Mouse (Mus musculus): ENCODE measurements at regions not wholly inside any gene's neighbourhood (a gene's known extent, or its start where the extent isn't known, plus 50 kb on each side); places are given as distances from the start of the nearest gene placed in this dataset.

DNA sequence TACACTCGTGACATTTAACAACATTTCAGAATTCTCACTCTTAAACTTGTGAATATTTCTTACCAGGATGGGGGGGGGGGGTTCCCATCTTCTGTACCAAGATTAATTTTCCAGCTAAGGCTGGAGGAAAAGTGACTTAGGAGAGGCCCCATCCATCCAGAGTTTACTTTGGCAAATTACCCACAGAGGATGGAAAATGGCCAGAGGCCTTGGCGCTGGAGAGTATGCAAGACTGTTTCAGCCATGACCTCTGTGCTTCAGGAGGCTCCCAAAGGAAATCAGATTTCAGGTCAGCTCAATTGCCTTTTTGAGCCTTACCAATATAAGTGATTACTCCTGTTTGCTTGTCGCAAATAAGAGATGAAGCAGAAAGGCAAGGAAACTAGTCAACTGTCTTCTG, 143.4 kb upstream of the F930015N05Rik start:
- DNase-seq (ENCODE audit: low read depth, low spot score) = no peak

GRCm38 (mm10) chr11:64586056-64586455, 149.6 kb upstream of the F930015N05Rik start:
- DNase-seq (ENCODE audit: low read depth, low spot score) = no peak

DNA sequence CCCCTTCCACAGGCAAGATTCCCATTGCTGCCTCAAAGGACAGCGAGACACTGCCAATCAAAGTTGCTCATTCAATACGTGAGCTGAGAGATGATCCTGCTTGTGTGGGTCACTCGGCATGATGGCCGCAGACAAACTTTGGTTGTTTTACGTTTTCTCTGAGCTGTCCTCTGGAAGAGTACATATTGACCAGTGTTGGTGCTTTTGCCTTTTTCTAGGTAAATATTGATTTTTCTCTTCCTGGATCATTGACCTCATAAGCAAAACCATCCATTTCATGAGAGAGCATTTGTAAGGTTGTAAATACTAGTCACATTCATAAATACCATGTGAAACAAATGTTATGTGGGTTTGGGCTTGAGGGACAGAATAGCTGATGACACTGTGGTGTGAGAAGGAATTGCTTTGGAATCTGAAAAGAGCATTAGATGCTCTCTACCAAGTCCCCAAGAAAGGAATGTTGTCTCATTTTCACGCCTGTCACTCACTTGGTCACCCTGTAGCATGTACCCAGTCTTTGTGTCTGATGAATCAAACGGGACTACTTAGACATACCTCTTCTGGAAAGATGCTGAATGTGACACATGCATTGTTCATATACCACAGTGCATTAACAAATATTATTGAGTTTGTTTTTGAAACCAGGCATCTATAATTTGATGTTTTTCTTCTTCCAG, 150.7 kb upstream of the F930015N05Rik start:
- DNase-seq (ENCODE audit: low read depth, low spot score) = no peak

GRCm38 (mm10) chr11:64587751-64588600, 151.5 kb upstream of the F930015N05Rik start:
- DNase-seq (ENCODE audit: low read depth, low spot score) = no peak

DNA sequence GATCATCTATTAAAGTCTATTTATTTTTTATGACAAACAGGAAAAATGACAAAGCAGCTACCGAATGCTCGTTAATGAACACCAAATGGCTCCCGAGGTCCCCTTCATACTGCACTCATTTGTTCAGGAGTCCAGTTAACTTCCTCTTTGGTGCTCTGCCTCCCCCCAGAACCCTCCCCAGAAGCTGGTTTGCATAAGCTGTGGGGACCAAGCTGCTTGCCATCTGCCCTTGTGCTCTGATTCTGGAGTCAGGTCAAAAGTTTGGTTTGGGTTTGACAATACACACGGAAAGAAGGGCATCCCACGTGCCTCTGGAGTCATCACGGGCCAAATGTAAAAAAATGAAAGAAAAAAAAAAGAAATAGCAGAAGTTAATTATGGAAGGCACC, 152.1 kb upstream of the F930015N05Rik start:
- no peak for DNase-seq (ENCODE audit: low read depth, low spot score)

- DNase-seq (ENCODE audit: low read depth, low spot score) = no peak
These were observed 152.6 kb upstream of the F930015N05Rik start for GRCm38 (mm10) chr11:64589026-64589425.

- no peak for DNase-seq (ENCODE audit: low read depth, low spot score)
These were observed 153.6 kb upstream of the F930015N05Rik start for GRCm38 (mm10) chr11:64590091-64590490.

DNA sequence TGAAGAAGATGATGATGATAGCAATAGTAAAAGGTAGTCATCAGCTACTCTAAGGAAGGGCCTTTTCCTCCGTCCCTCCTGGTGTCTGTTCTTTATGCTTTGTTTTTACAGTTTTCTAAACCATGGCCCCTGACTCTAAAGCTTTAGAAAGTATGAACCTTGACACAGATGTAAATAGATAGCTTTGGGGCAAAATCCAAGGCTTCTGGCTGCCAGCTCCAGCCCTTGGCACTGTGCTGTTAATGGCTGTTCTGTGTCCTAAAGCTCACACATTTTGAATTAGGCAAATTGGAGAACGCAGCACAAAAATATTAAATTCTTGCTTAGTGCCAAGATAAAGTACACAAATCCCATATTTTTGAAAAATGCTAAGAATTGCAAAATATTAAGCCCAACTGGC, 155.8 kb upstream of the F930015N05Rik start:
- DNase-seq (ENCODE audit: low read depth, low spot score) = no peak

DNA sequence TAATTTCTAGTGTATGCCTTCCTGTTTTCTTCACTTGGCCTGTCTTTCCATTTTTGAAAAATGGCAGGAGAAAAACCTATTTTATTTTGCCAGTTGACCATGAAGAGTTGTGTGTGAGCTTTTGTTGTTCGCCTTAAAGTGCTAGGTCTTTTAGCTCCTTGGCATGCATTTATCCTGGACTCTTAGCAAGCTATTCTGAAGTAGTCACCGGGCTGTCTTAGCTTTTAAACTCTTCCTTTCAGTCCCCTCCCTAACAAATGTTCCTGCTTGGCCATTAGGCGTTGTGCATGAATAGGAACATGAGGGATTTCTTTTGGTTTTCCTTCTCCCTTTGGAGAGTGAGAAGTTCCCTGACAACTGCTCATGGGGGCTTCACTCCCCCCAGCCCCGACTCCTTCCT, 160.9 kb upstream of the F930015N05Rik start:
- no peak for DNase-seq (ENCODE audit: low read depth, low spot score)

- no peak for DNase-seq (ENCODE audit: low read depth, low spot score)
These were observed 162.7 kb upstream of the F930015N05Rik start for GRCm38 (mm10) chr11:64599178-64599577.

DNA sequence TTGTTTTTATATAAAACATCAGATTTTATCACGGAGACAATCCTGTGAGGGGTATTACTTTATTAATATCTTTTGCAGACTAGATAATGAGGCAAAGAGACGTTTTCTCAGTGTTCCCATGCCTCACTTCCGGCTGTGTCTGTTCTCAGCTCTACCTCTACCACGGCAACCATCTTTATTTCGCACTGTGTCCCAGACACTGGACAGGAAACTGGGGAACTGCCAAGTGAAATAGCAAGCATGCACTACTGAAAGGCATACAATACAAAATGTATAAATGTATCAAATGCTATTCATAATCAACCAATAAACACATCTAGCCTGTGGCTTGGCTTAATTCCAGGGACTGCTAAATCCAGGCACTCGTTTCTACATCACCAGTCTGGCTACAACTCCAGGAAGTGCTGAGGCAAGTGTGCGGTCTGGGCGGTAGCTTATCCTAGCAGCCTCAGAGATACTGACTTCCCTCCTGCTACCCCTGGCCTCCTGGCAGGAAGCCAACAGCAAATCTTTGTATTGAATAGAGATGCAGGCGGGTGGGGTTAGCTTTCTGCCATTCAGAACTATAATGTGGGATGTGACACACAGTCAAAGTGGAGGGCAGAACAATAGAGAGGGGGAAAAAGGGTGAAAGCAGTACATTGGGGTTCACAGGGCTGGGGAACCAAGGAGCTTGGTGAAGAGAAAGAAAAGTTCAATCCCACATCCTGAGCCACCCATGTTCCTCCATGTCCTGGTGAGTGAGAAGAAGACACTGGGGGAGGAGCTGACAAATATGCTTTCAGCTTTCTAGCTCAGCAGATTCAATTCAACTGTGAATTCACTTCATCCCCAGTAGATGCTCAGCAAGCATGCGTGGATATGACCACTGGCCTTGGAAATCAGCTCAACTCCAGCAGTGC, 164.0 kb upstream of the F930015N05Rik start:
- no peak for DNase-seq (ENCODE audit: low read depth, low spot score)

DNA sequence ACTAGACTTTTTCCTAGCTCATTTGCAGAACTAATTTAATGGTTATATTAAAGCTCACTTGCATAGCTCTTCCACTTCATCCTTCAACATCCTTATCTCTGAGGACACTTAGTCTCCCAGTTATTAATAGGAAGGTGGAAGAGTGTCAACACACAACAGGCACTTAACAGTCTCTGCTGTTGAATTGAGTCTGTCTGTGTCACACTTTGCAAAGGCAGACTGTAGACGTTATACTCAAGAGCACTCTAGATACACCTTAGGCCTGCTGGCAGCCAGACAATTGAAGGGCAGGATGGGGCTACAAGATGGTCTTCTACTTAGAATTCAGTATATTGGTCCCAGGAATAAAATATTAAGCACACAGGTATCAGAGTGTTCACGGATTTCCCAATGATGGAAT, 172.6 kb upstream of the F930015N05Rik start:
- DNase-seq (ENCODE audit: low read depth, low spot score) = no peak

GRCm38 (mm10) chr11:64610724-64611123, 174.3 kb upstream of the F930015N05Rik start:
- no peak for DNase-seq (ENCODE audit: low read depth, low spot score)

GRCm38 (mm10) chr11:64615140-64615539, 178.7 kb upstream of the F930015N05Rik start:
- DNase-seq (ENCODE audit: low read depth, low spot score) = no peak

GRCm38 (mm10) chr11:64618631-64619385, 182.4 kb upstream of the F930015N05Rik start:
- DNase-seq (ENCODE audit: low read depth, low spot score) = no peak

DNA sequence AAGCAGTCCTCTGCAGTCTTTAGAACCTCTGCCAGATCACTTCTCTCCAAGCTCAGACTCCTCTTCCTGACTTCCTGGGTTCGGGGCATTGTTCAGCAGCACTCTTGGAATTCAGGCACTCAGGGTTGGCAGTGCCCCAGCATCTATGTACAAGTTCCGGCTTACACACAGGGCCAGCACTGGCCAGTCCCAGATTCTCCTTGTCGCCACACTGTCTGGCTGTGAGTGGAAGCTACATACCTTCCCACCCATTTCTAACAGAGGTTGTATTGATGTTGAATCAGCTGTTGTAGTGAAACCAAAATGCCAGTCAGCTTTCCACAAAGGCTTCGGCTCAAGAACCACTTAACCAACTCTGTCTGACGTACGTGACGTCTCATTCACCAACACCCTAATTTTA, 190.7 kb upstream of the F930015N05Rik start:
- DNase-seq (ENCODE audit: low read depth, low spot score) = no peak

DNA sequence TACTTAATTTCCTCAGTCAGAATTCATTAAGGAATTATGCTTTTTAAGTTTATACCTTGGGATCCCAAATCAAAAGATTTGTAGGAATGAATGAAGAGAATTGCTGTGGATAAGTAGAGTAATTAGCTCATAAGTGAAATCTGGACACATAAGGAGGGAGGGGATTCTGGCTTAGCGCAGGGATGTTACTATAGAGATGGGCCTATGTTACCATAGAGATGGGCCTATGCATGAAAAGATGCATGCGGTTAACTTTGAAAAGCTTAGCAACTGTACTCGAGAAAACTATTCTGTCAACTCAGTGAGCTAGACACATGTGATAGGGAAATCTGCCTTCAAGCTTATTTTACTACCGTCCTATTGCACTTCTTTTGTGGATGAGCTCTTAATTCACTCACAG, 204.5 kb upstream of the F930015N05Rik start:
- no peak for DNase-seq (ENCODE audit: low read depth, low spot score)

- DNase-seq (ENCODE audit: low read depth, low spot score) = no peak
These were observed 206.7 kb upstream of the F930015N05Rik start for GRCm38 (mm10) chr11:64643171-64643570.

DNA sequence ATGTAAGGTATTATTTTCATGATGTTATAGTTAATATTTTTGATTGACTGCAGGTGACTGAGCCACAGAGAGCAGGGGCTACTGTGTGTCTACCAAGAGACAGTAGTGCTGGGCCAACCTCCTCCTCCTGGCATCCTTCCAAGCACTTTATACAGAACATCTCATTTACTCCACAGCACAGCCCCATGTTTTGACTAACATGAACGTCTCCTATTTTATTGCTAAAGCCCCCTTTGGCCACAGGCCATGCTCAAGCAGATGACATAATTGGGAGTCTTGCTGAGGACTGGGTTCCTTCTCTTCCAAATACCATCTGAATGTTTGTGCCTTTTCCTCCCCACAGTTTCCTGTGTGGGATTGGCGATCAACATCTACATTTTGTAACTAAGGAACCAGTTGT, 211.5 kb upstream of the F930015N05Rik start:
- DNase-seq (ENCODE audit: low read depth, low spot score) = no peak

- no peak for DNase-seq (ENCODE audit: low read depth, low spot score)
These were observed 214.3 kb upstream of the F930015N05Rik start for GRCm38 (mm10) chr11:64650571-64651282.

- DNase-seq (ENCODE audit: low read depth, low spot score) = no peak
These were observed 216.4 kb upstream of the F930015N05Rik start for GRCm38 (mm10) chr11:64652811-64653210.
